Mouse (Mus musculus) midbrain, embryonic 14.5 days (tissue): ENCODE measurements around the gene Ufc1. TPM values are rescaled to one million over a fixed set of nuclear protein-coding genes. Genes with fewer than 3 reads are reported as not detected.

Experiments used
- ATAC-seq: fragments of 200-750 bp; cut with Nextera tagmentation; 2 replicates; pipeline ENCODE4 v1.8.0; 2017; ENCODE audit warnings: moderate number of reproducible peaks, moderate library complexity; ENCODE audit not compliant: low FRiP score, low TSS enrichment
- DNase-seq: peaks from one replicate; pipeline ENCODE4 v3.0.0-alpha.2; 2015
- H3K27ac ChIP-seq: fragments of 300-500 bp; sonication (generic); replicated peaks from 2 replicates; pipeline ENCODE4 v1.5.1; 2014; ENCODE audit warnings: mild to moderate bottlenecking, low read depth, low read length, moderate library complexity
- H3K27me3 ChIP-seq: fragments of 300-500 bp; sonication (generic); 2 replicates; pipeline ENCODE4 v1.6.1; 2014; ENCODE audit warnings: low read length, control low read depth, mixed read lengths; ENCODE audit not compliant: control insufficient read depth, insufficient read depth
- H3K36me3 ChIP-seq: fragments of 300-500 bp; sonication (generic); 2 replicates; pipeline ENCODE4 v1.6.1; 2014; ENCODE audit warnings: low read length, control low read depth; ENCODE audit not compliant: control insufficient read depth, insufficient read depth
- H3K4me1 ChIP-seq: fragments of 300-500 bp; sonication (generic); 2 replicates; pipeline ENCODE4 v1.6.1; 2014; ENCODE audit warnings: mild to moderate bottlenecking, antibody characterized with exemption, low read length, control low read depth; ENCODE audit not compliant: control insufficient read depth, insufficient read depth
- H3K4me2 ChIP-seq: fragments of 300-500 bp; sonication (generic); 2 replicates; pipeline ENCODE4 v1.6.1; 2014; ENCODE audit warnings: mild to moderate bottlenecking, low read length, moderate library complexity
- H3K4me3 ChIP-seq: fragments of 300-500 bp; sonication (generic); replicated peaks from 2 replicates; pipeline ENCODE4 v1.5.1; 2014; ENCODE audit warnings: low read depth, low read length
- H3K9ac ChIP-seq: fragments of 300-500 bp; sonication (generic); replicated peaks from 2 replicates; pipeline ENCODE4 v1.6.1; 2014; ENCODE audit warnings: mild to moderate bottlenecking, low read length, moderate library complexity
- H3K9me3 ChIP-seq: fragments of 300-500 bp; sonication (generic); 2 replicates; pipeline ENCODE4 v1.6.1; 2016; ENCODE audit warnings: low read length, control low read depth, mixed read lengths; ENCODE audit not compliant: control insufficient read depth
- WGBS: fragments of 180-500 bp; shearing (Covaris S2); extraction: QIAGEN DNeasy Blood & Tissue Kit; methylation state at CpG from one replicate; pipeline ENCODE4 v1.1.7; 2014; 5-methylcytosine and 5-hydroxymethylcytosine counted together
- polyA plus RNA-seq: library from polyadenylated mRNA; unstranded; fragments of >200 nt; fragmentation: Nextera tagmentation; extraction: Ambion mirVana; gene quantifications from 2 replicates; pipeline ENCODE4 v1.2.1, GENCODE M21; 2014

Gene Ufc1
- polyA plus RNA-seq, 1 experiment from 2014 or later, result 120 TPM

- Histone ChIP-seq H3K4me2 (no peak overlapping the region), H3K27ac (no peak overlapping the region), H3K36me3 (peaks cover 47% of the 10 kb centered on the region), H3K4me3 (no peak overlapping the region), H3K27me3 (no peaks in the 10 kb centered on the region), H3K9me3 (no peaks in the 10 kb centered on the region), H3K4me1 (peaks cover 16% of the 10 kb centered on the region), H3K9ac (no peak overlapping the region)
- WGBS, result 92% methylated on average over 18 of the region's 18 CpGs
- ATAC-seq (no peak), DNase-seq (no peak)
Measured at GRCm38 (mm10) chr1:171283188-171284160, 11.3 kb downstream of the Ufc1 start.

GRCm38 (mm10) chr1:171282086-171282805 is 12.6 kb downstream of the Ufc1 start:
- Histone ChIP-seq H3K4me1 (peaks cover 11% of the 10 kb centered on the region), H3K4me2 (no peak overlapping the region), H3K4me3 (no peak overlapping the region), H3K9me3 (no peaks in the 10 kb centered on the region), H3K36me3 (peaks cover 56% of the 10 kb centered on the region), H3K9ac (no peak overlapping the region), H3K27ac (no peak overlapping the region), H3K27me3 (no peaks in the 10 kb centered on the region)
- 80% methylated on average over 18 of the region's 18 CpGs for WGBS
- DNase-seq (no peak), ATAC-seq (no peak)

GRCm38 (mm10) chr1:171281528-171281923 is 13.3 kb downstream of the Ufc1 start:
- peak; percentile 39 for ATAC-seq
- Histone ChIP-seq H3K4me2 (peak overlapping the region; percentile 57), H3K36me3 (peaks cover 63% of the 10 kb centered on the region), H3K27ac (peak overlapping the region; percentile 46), H3K27me3 (no peaks in the 10 kb centered on the region), H3K4me1 (peaks cover 7% of the 10 kb centered on the region), H3K9me3 (no peaks in the 10 kb centered on the region), H3K9ac (peak overlapping the region; percentile 29; the same call in 1 of the 2 replicates), H3K4me3 (peak overlapping the region; percentile 67)
- WGBS, result 1% methylated on average over 10 of the region's 10 CpGs
- peak; percentile 75 for DNase-seq

GRCm38 (mm10) chr1:171280916-171281527 is 13.8 kb downstream of the Ufc1 start, which contains the start of gene Ppox:
TSS of gene Ppox (minus strand) at chr1:171281186.
- Histone ChIP-seq H3K4me1 (peaks cover 7% of the 10 kb centered on the region), H3K36me3 (peaks cover 64% of the 10 kb centered on the region), H3K4me3 (peak within 1 kb of the TSS; percentile 67)

GRCm38 (mm10) chr1:171280250-171280915 is 14.4 kb downstream of the Ufc1 start:
- peaks cover 7% of the 10 kb centered on the region for H3K4me1 ChIP-seq
- peak overlapping the region; percentile 63 for H3K9ac ChIP-seq
- no peaks in the 10 kb centered on the region for H3K9me3 ChIP-seq
- no peaks in the 10 kb centered on the region for H3K27me3 ChIP-seq
- ATAC-seq, result no peak
- WGBS, result 2% methylated on average over 25 of the region's 25 CpGs
- H3K4me2 ChIP-seq, result peak overlapping the region; percentile 85
- H3K4me3 ChIP-seq, result peak overlapping the region; percentile 67
- H3K27ac ChIP-seq, result 0 out of 2 replicates have a peak overlapping the region, but pooled peaks have one; percentile 41
- peaks cover 64% of the 10 kb centered on the region for H3K36me3 ChIP-seq
- DNase-seq, result no peak

More at GRCm38 (mm10) chr1:171280916-171281527, 13.8 kb downstream of the Ufc1 start, which contains the start of gene Ppox:
- DNase-seq (peak; percentile 95), ATAC-seq (peak; percentile 97)
- Histone ChIP-seq H3K9me3 (no peaks in the 10 kb centered on the region), H3K27me3 (no peaks in the 10 kb centered on the region), H3K27ac (peak within 1 kb of the TSS; percentile 46), H3K9ac (peak within 1 kb of the TSS; percentile 63), H3K4me2 (peak within 1 kb of the TSS; percentile 85)
- under 1% methylated on average over 26 of the region's 26 CpGs for WGBS

GRCm38 (mm10) chr1:171279721-171280120 is 15.1 kb downstream of the Ufc1 start:
- Histone ChIP-seq H3K4me3 (peak overlapping the region; percentile 67), H3K36me3 (peaks cover 64% of the 10 kb centered on the region), H3K4me1 (peaks cover 7% of the 10 kb centered on the region)

GRCm38 (mm10) chr1:171279012-171279705 is 15.7 kb downstream of the Ufc1 start:
- peak overlapping the region; percentile 85; the same call in 1 of the 2 replicates for H3K4me2 ChIP-seq
- ATAC-seq, result no peak
- 91% methylated on average over 14 of the region's 14 CpGs for WGBS
- no peak overlapping the region for H3K9ac ChIP-seq
- DNase-seq, result no peak
- no peak overlapping the region for H3K4me3 ChIP-seq
- H3K9me3 ChIP-seq, result no peaks in the 10 kb centered on the region
- no peaks in the 10 kb centered on the region for H3K27me3 ChIP-seq
- no peak overlapping the region for H3K27ac ChIP-seq
- peaks cover 7% of the 10 kb centered on the region for H3K4me1 ChIP-seq
- H3K36me3 ChIP-seq, result peaks cover 66% of the 10 kb centered on the region

More at GRCm38 (mm10) chr1:171279721-171280120, 15.1 kb downstream of the Ufc1 start:
- 55% methylated on average over 5 of the region's 5 CpGs for WGBS
- DNase-seq (no peak), ATAC-seq (no peak)
- Histone ChIP-seq H3K9me3 (no peaks in the 10 kb centered on the region), H3K9ac (peak overlapping the region; percentile 63; the same call in 1 of the 2 replicates), H3K27ac (no peak overlapping the region), H3K27me3 (no peaks in the 10 kb centered on the region), H3K4me2 (peak overlapping the region; percentile 85)
